Mouse (Mus musculus): ENCODE data around the gene Zfp3. TPM values are rescaled to one million over a fixed set of nuclear protein-coding genes. Genes with fewer than 3 reads are reported as not detected.
"Not testable (repeated sequence)": the region's sequence is repeated elsewhere in the genome, so short reads cannot be mapped to it uniquely, and the experiment has no call there.

The Zfp3 gene
- polyA plus RNA-seq, 1 experiment from 2014 or later: 12.4 TPM

- WGBS: 39% methylated on average over 3 of the region's 3 CpGs
- H3K4me1 ChIP-seq: peaks cover 5% of the 10 kb centered on the region; the same call in 1 of the 2 replicates
- peak overlapping the region; percentile 78 for H3K4me3 ChIP-seq
- peak overlapping the region; percentile 77 for H3K4me2 ChIP-seq (replicated peaks)
- peak overlapping the region; percentile 71 for H3K9ac ChIP-seq
- ATAC-seq (ENCODE audit: low FRiP score, low read depth): peak; percentile 48; the same call in 1 of the 2 replicates
- H3K27ac ChIP-seq: no peak overlapping the region
- H3K27me3 ChIP-seq (replicated peaks): no peaks in the 10 kb centered on the region
- H3K9me3 ChIP-seq: no peaks in the 10 kb centered on the region
- peaks cover 9% of the 10 kb centered on the region; the same call in 1 of the 2 replicates for H3K36me3 ChIP-seq
Measured at GRCm38 (mm10) chr11:70763582-70763935, 450 bp upstream of the Zfp3 start.

GRCm38 (mm10) chr11:70765776-70766445, 1.9 kb downstream of the Zfp3 start:
- H3K4me3 ChIP-seq: no peak overlapping the region

GRCm38 (mm10) chr11:70770804-70771203, 6.8 kb downstream of the Zfp3 start:
- 91% methylated on average over 3 of the region's 3 CpGs for WGBS
- Histone ChIP-seq H3K4me3 (no peak overlapping the region), H3K4me1 (no peaks in the 10 kb centered on the region), H3K9me3 (no peaks in the 10 kb centered on the region), H3K9ac (no peak overlapping the region), H3K27me3 (replicated peaks) (no peaks in the 10 kb centered on the region), H3K36me3 (peaks cover 42% of the 10 kb centered on the region), H3K4me2 (replicated peaks) (no peak overlapping the region), H3K27ac (no peak overlapping the region)
- no peak for ATAC-seq (ENCODE audit: low FRiP score, low read depth)

More at GRCm38 (mm10) chr11:70765776-70766445, 1.9 kb downstream of the Zfp3 start:
- 86% methylated on average over 16 of the region's 16 CpGs for WGBS
- peaks cover 5% of the 10 kb centered on the region; the same call in 1 of the 2 replicates for H3K4me1 ChIP-seq
- H3K27me3 ChIP-seq (replicated peaks): no peaks in the 10 kb centered on the region
- H3K4me2 ChIP-seq (replicated peaks): no peak overlapping the region
- peaks cover 9% of the 10 kb centered on the region; the same call in 1 of the 2 replicates for H3K36me3 ChIP-seq
- no peak for ATAC-seq (ENCODE audit: low FRiP score, low read depth)
- no peaks in the 10 kb centered on the region for H3K9me3 ChIP-seq
- no peak overlapping the region for H3K9ac ChIP-seq
- no peak overlapping the region for H3K27ac ChIP-seq

- 30% methylated on average over 17 of the region's 17 CpGs for WGBS
- Histone ChIP-seq H3K4me3 (no peak overlapping the region), H3K36me3 (peaks cover 23% of the 10 kb centered on the region), H3K27ac (no peak overlapping the region), H3K4me1 (peaks cover 4% of the 10 kb centered on the region; the same call in 1 of the 2 replicates), H3K9ac (no peak overlapping the region), H3K4me2 (replicated peaks) (no peak overlapping the region), H3K9me3 (no peaks in the 10 kb centered on the region), H3K27me3 (replicated peaks) (no peaks in the 10 kb centered on the region)
- 0 out of 2 replicates have a peak, but pooled peaks have one; percentile 50 for ATAC-seq (ENCODE audit: low FRiP score, low read depth)
Measured at GRCm38 (mm10) chr11:70776830-70777571, 13.0 kb downstream of the Zfp3 start.

GRCm38 (mm10) chr11:70777634-70778033, 13.6 kb downstream of the Zfp3 start:
- Histone ChIP-seq H3K36me3 (peaks cover 17% of the 10 kb centered on the region), H3K4me2 (replicated peaks) (no peak overlapping the region), H3K9me3 (no peaks in the 10 kb centered on the region), H3K4me3 (no peak overlapping the region), H3K27ac (no peak overlapping the region), H3K27me3 (replicated peaks) (no peaks in the 10 kb centered on the region), H3K9ac (no peak overlapping the region), H3K4me1 (peaks cover 4% of the 10 kb centered on the region; the same call in 1 of the 2 replicates)
- no peak for ATAC-seq (ENCODE audit: low FRiP score, low read depth)
- WGBS: 72% methylated on average over 6 of the region's 6 CpGs

GRCm38 (mm10) chr11:70778058-70778457, 14.0 kb downstream of the Zfp3 start:
- H3K9ac ChIP-seq; H3K27ac ChIP-seq; H3K27me3 ChIP-seq (replicated peaks); H3K9me3 ChIP-seq; H3K4me3 ChIP-seq; ATAC-seq (ENCODE audit: low FRiP score, low read depth); H3K4me2 ChIP-seq (replicated peaks); H3K4me1 ChIP-seq: not testable (repeated sequence)
- 29% methylated on average over 6 of the region's 6 CpGs for WGBS
- H3K36me3 ChIP-seq: peaks cover 14% of the 10 kb centered on the region

GRCm38 (mm10) chr11:70785908-70786307, 21.9 kb downstream of the Zfp3 start:
- no peak overlapping the region for H3K4me3 ChIP-seq
- 69% methylated on average over 2 of the region's 2 CpGs for WGBS
- H3K27me3 ChIP-seq (replicated peaks): no peaks in the 10 kb centered on the region
- no peak overlapping the region for H3K27ac ChIP-seq
- ATAC-seq (ENCODE audit: low FRiP score, low read depth): no peak
- no peaks in the 10 kb centered on the region for H3K36me3 ChIP-seq
- H3K9ac ChIP-seq: no peak overlapping the region
- H3K4me1 ChIP-seq: no peaks in the 10 kb centered on the region
- no peak overlapping the region for H3K4me2 ChIP-seq (replicated peaks)
- H3K9me3 ChIP-seq: no peaks in the 10 kb centered on the region

GRCm38 (mm10) chr11:70787052-70787451, 23.0 kb downstream of the Zfp3 start:
- H3K27me3 ChIP-seq (replicated peaks): no peaks in the 10 kb centered on the region
- no peaks in the 10 kb centered on the region for H3K9me3 ChIP-seq
- no peak overlapping the region for H3K4me3 ChIP-seq
- no peak overlapping the region for H3K9ac ChIP-seq
- no peak overlapping the region for H3K4me2 ChIP-seq (replicated peaks)
- 59% methylated on average over 11 of the region's 11 CpGs for WGBS
- no peaks in the 10 kb centered on the region for H3K4me1 ChIP-seq
- H3K36me3 ChIP-seq: no peaks in the 10 kb centered on the region
- H3K27ac ChIP-seq: no peak overlapping the region
- no peak for ATAC-seq (ENCODE audit: low FRiP score, low read depth)

GRCm38 (mm10) chr11:70788972-70789655, 25.1 kb downstream of the Zfp3 start:
- no peak overlapping the region for H3K9ac ChIP-seq
- H3K4me1 ChIP-seq: no peaks in the 10 kb centered on the region
- WGBS: 86% methylated on average over 10 of the region's 10 CpGs
- no peak overlapping the region for H3K4me2 ChIP-seq (replicated peaks)
- H3K27ac ChIP-seq: no peak overlapping the region
- ATAC-seq (ENCODE audit: low FRiP score, low read depth): no peak
- no peak overlapping the region for H3K4me3 ChIP-seq
- no peaks in the 10 kb centered on the region for H3K9me3 ChIP-seq
- no peaks in the 10 kb centered on the region for H3K36me3 ChIP-seq
- no peaks in the 10 kb centered on the region for H3K27me3 ChIP-seq (replicated peaks)

GRCm38 (mm10) chr11:70790426-70790825, 26.4 kb downstream of the Zfp3 start:
- whole genome bisulfite sequencing: 87% methylated on average over 2 of the region's 2 CpGs
- Histone ChIP-seq H3K27ac (no peak overlapping the region), H3K9me3 (no peaks in the 10 kb centered on the region)

GRCm38 (mm10) chr11:70790874-70791551, 27.0 kb downstream of the Zfp3 start:
- Histone ChIP-seq H3K9ac (no peak overlapping the region), H3K4me3 (no peak overlapping the region), H3K9me3 (no peaks in the 10 kb centered on the region), H3K4me1 (no peaks in the 10 kb centered on the region), H3K27me3 (replicated peaks) (no peaks in the 10 kb centered on the region), H3K4me2 (replicated peaks) (no peak overlapping the region), H3K27ac (no peak overlapping the region), H3K36me3 (no peaks in the 10 kb centered on the region)
- ATAC-seq (ENCODE audit: low FRiP score, low read depth): no peak
- 80% methylated on average over 7 of the region's 7 CpGs for WGBS

More at GRCm38 (mm10) chr11:70790426-70790825, 26.4 kb downstream of the Zfp3 start:
- no peak for ATAC-seq (ENCODE audit: low FRiP score, low read depth)
- Histone ChIP-seq H3K4me3 (no peak overlapping the region), H3K4me2 (replicated peaks) (no peak overlapping the region), H3K9ac (no peak overlapping the region), H3K36me3 (no peaks in the 10 kb centered on the region), H3K27me3 (replicated peaks) (no peaks in the 10 kb centered on the region), H3K4me1 (no peaks in the 10 kb centered on the region)

- no peak overlapping the region for H3K4me2 ChIP-seq (replicated peaks)
- H3K27ac ChIP-seq: no peak overlapping the region
- H3K27me3 ChIP-seq (replicated peaks): no peaks in the 10 kb centered on the region
- no peak overlapping the region for H3K9ac ChIP-seq
- WGBS: 83% methylated on average over 5 of the region's 5 CpGs
- H3K36me3 ChIP-seq: no peaks in the 10 kb centered on the region
- H3K4me1 ChIP-seq: no peaks in the 10 kb centered on the region
- no peak for ATAC-seq (ENCODE audit: low FRiP score, low read depth)
- H3K4me3 ChIP-seq: no peak overlapping the region
- no peaks in the 10 kb centered on the region for H3K9me3 ChIP-seq
Measured at GRCm38 (mm10) chr11:70791676-70792075, 27.7 kb downstream of the Zfp3 start.
